Mouse (Mus musculus) large intestine, adult 2 months (tissue): ENCODE measurements around the gene Hsf5. TPM values are rescaled to one million over a fixed set of nuclear protein-coding genes. Genes with fewer than 3 reads are reported as not detected.

Source experiments
- polyA plus RNA-seq: library from polyadenylated mRNA; depleted of rRNA; stranded (reverse); fragments of >200 nt; gene quantifications from 2 replicates; pipeline ENCODE4 v1.2.3, GENCODE M21; 2012; rRNA removed

Hsf5 gene
- polyA plus RNA-seq, 1 experiment: 0.04 TPM

Other genes starting within 250 kb of the Hsf5 start
- 0.73 and 0.85 TPM in 2 replicates for gene Rad51c, start 212.2 kb upstream of the Hsf5 start, polyA plus RNA-seq
- 0.12 and 0.64 TPM in 2 replicates for gene Tex14, start 212.1 kb upstream of the Hsf5 start, polyA plus RNA-seq
- not detected in 2 replicates for gene Gm11492, start 50.5 kb upstream of the Hsf5 start, polyA plus RNA-seq
- gene Sept4, start 48.3 kb upstream of the Hsf5 start, polyA plus RNA-seq: 20.2 and 28.8 TPM in 2 replicates
- gene Mtmr4, start 25.0 kb upstream of the Hsf5 start, polyA plus RNA-seq: 22.4 and 61.6 TPM in 2 replicates
- gene Rnf43, start 45.6 kb downstream of the Hsf5 start, polyA plus RNA-seq: 11.2 and 16.2 TPM in 2 replicates
- gene Supt4a, start 120.4 kb downstream of the Hsf5 start, polyA plus RNA-seq: 67.4 and 76.6 TPM in 2 replicates
- gene Tspoap1, start 143.4 kb downstream of the Hsf5 start, polyA plus RNA-seq: 0.81 and 1.0 TPM in 2 replicates
- gene Mpo, start 176.4 kb downstream of the Hsf5 start, polyA plus RNA-seq: 0.06 and 0.08 TPM in 2 replicates
- 0.07 and 0.17 TPM in 2 replicates for gene Lpo, start 211.1 kb downstream of the Hsf5 start, polyA plus RNA-seq
- gene Mks1, start 236.1 kb downstream of the Hsf5 start, polyA plus RNA-seq: 9.0 and 9.9 TPM in 2 replicates